Mouse (Mus musculus) cerebral cortex, adult 2 months (tissue): ENCODE results near the gene Clip2.

Experiments used
- WGBS: fragments of 180-500 bp; shearing (Covaris S2); methylation state at CpG from one replicate; pipeline ENCODE4 v1.1.7; 2018; 5-methylcytosine and 5-hydroxymethylcytosine counted together

Clip2 gene

GRCm38 (mm10) chr5:134565696-134566095 is 13.5 kb upstream of the Clip2 start:
- WGBS, result 96% methylated on average over 6 of the region's 6 CpGs

DNA sequence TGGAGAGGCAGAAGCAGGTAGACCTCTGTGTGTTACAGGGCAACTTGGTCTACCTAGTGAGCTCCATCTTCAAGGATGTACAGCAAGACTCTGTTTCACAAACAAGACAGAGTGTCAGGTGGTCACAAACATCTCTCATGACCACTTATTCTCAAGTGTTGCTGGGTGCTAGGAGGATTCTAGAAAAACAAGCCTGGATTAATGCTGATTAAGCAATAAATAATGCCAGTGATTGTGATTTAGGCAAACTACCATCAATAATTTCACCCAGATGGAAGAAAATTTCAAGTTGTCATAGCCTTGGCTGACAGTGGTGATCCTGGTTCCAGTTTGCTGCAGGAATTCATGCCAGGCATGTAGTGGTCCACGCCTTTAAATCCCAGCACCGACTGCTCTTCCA is 12.0 kb upstream of the Clip2 start:
- 90% methylated on average over 2 of the region's 2 CpGs for WGBS

GRCm38 (mm10) chr5:134560450-134561171 is 8.4 kb upstream of the Clip2 start:
- WGBS, result 88% methylated on average over 16 of the region's 16 CpGs

GRCm38 (mm10) chr5:134560071-134560449 is 7.8 kb upstream of the Clip2 start, which contains the start of gene Syna:
Gene Syna, minus strand, starts transcription at chr5:134560171.
- 97% methylated on average over 7 of the region's 7 CpGs for WGBS

DNA sequence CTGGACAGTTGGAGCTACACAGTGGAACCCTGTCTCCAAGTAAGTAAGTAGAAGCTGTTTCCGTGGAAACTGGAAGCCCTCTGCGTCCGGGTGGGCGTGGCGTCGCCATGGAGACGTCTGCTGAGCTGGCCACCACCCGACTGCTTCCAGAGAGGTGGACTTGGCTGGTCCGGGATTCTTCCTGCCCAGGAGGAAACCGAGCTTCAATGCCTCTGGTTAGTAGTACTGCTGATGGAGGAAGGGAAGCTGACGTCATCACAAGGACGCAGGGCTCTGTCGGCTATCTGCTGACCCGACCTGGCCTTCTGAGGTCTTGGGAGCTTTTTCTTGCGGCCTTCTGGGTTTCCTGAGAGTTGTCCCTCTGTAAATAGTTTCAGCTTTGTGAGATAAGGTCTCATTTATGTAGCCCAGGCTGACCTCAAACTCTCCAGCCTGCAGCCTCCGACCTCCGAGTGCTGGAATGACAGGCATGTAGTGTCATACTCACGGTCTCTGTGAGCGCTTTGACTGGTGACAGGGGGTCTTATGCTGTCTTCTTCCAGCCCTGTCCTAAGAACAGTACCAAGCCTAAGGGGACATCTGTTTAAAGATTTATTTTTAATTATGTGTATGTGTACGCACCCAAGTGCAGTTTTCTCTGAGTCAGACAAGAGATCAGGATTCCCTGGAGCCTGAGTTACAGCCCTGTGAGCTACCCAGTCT is 3.4 kb upstream of the Clip2 start:
- WGBS, result 11% methylated on average over 20 of the region's 20 CpGs

GRCm38 (mm10) chr5:134553951-134554546 is 1.8 kb upstream of the Clip2 start:
- 86% methylated on average over 5 of the region's 5 CpGs for WGBS

- under 1% methylated on average over 52 of the region's 52 CpGs for WGBS
Observed at GRCm38 (mm10) chr5:134551233-134552109, 763 bp downstream of the Clip2 start.

DNA sequence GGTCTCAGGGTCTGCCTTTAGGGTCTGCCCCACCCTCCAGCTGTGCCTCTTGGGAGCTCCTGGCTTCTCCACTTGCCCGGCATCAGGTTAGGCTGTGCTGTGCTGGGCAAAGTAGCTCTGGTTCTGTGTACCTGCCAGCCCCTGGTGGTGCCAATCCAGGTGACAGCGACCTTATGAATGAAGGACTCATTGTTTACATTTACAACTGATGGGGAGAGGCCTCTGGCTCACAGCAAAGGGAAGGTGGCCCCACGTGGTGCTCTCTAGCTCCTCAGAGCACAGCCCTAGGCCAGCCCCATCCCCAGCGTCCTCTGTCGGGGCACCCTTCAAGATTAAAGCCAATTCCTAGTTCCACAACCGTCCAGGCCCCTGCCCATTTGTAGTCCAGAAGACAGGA is 1.4 kb downstream of the Clip2 start:
- WGBS, result 7% methylated on average over 6 of the region's 6 CpGs

DNA sequence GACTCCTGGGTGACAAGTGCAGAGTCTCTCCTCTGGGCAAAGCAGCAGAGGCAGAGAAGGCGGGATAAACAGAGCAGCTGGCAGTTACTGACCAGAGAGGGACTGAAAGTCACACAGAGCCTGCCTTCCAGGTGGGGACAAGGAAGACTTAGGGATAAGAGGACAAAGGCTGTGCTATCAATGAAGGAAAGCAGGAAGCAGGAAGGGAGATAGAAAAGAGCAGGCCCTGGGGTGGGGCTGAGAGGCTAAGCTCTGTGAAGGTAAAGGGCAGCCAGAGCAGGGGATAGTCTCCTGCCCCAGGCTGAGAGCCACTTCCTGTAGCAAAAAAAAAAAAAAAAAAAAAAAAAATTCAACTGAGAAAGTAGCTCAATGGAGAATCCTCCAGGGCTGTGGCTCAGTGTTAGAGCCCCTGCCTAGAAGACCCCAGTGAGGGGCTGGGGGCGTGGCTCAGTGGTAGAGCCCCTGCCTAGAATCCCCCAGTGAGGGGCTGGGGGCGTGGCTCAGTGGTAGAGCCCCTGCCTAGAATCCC is 2.5 kb downstream of the Clip2 start:
- 85% methylated on average over 3 of the region's 3 CpGs for WGBS

GRCm38 (mm10) chr5:134548306-134548705 is 3.9 kb downstream of the Clip2 start:
- 28% methylated on average over 5 of the region's 5 CpGs for WGBS

DNA sequence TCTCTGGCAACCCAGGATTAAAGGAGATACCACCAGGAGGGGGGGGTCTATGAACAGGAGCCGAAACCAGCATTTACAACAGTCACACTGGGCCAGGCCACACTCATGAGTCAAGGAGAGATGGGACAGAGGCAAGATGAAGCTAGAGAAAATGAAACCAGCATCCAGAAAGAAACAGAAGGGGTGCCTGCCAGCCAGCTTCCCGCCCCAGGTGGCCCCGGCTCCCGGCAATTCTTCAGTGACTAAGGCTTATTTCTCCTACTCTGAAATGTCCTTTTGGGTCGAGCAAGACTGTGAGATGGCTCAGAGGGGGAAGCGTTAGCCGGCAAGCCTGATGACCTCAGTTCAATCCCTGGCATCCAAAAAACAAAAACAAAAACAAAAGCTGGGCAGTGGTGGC is 5.4 kb downstream of the Clip2 start:
- WGBS, result 19% methylated on average over 7 of the region's 7 CpGs

GRCm38 (mm10) chr5:134545242-134545629 is 7.0 kb downstream of the Clip2 start:
- WGBS, result 45% methylated on average over 3 of the region's 3 CpGs

DNA sequence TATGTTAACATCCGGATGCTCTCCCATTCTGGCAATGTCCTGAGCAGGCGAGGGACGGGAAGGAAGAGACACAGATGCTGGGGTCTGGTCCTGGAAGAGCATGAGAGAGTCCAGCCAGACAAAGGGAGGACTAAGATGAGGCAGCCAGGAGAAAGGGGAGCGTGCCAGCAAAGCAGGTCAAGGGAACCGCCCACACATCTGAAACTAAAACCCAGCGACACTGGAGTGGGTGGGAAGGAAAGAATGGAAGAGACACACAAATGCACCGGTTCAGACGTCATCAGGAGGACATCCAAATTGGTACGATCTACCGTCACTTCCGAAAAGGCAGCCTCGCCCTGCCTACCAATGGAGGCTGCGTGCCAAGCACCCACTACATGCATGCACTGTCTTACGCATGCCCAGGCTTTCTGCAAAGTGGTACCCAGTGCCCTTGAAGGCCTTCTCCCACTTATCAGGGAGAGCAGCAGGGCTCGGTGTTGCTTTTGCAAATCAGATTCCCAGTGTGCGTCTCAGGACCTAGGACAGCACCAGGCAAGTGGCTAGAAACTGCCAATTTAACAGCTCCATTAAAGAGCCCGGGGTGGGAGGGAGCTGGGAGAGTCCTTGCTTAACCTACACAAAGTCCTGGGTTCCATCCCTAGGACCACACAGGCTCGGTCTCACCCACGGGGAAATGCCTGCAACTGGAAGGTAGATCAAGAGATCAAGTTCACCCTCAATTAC is 7.6 kb downstream of the Clip2 start:
- 25% methylated on average over 19 of the region's 19 CpGs for WGBS

GRCm38 (mm10) chr5:134541640-134542039 is 10.6 kb downstream of the Clip2 start:
- WGBS, result 30% methylated on average over 7 of the region's 7 CpGs

DNA sequence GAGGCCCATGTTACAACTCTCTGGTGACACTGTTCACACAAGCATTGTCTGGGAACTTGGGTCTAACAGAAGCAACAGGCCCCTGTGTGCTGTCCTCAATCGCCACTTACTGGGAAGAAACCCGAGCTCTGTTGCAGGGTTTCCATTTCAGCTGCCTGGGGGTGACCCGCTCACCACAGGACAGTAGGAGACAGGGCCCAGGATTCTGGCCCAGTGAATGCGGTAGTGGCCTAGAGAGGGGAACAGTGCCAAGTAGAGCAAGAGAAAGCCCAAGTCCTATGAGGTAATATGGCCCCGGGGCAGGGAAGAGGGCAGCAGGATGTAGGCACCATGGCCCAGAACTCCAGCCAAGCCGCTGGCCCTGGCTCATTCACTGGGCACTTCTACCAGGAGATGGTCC is 11.4 kb downstream of the Clip2 start:
- 61% methylated on average over 6 of the region's 6 CpGs for WGBS

- 11% methylated on average over 3 of the region's 3 CpGs for WGBS
Observed at GRCm38 (mm10) chr5:134539891-134540290, 12.3 kb downstream of the Clip2 start.

- WGBS, result 59% methylated on average over 6 of the region's 6 CpGs
Observed at GRCm38 (mm10) chr5:134536036-134536435, 16.2 kb downstream of the Clip2 start.

DNA sequence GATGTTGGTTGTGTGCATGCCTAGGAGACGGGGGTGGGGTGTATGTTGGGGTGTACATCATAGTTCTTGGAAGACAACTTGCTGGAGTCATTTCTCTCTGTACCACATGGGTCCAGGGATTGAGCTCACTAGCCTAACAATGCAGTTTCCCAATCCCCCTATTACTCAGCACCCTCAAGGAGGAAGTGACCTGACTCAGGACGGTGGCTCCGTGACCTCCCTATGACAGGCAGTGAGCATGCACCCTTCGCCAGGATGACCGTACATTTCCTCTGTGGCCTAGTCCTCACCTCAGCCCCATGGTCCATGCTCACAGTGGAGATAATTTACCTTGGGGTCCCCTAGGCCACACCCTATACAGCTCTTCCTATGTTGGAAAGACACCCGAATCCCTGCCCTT is 19.8 kb downstream of the Clip2 start:
- WGBS, result 96% methylated on average over 6 of the region's 6 CpGs

- 33% methylated on average over 9 of the region's 9 CpGs for WGBS
Observed at GRCm38 (mm10) chr5:134531585-134531984, 20.6 kb downstream of the Clip2 start.

DNA sequence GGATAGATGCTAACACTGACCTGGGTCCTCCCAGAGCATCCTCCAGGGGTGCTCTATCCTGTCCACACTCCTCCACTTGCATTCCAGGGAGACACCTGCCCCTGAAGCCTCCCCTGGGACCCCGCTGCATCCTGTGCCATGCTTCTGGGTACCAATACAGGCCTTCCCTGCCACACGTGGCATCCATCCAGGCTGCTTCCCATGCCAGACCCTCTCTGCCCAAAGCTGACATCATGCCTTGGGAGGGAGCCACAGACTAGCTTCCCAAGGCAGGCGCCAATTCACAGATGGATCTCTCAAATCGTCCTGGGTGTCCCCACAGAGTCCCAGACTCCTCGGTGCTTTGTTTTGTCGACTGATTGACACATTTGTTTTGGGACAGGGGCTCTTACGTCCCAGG is 21.4 kb downstream of the Clip2 start:
- WGBS, result 35% methylated on average over 7 of the region's 7 CpGs

GRCm38 (mm10) chr5:134528488-134528887 is 23.7 kb downstream of the Clip2 start:
- whole genome bisulfite sequencing, result 31% methylated on average over 9 of the region's 9 CpGs
